Mouse (Mus musculus): ENCODE results near the gene Ccser1.
"Not testable (repeated sequence)": the region's sequence is repeated elsewhere in the genome, so short reads cannot be mapped to it uniquely, and the experiment has no call there.

Gene Ccser1

GRCm38 (mm10) chr6:61225302-61225701, 45.2 kb downstream of the Ccser1 start:
- no peak for DNase-seq

- DNase-seq: no peak
Observed at GRCm38 (mm10) chr6:61230058-61230718, 50.1 kb downstream of the Ccser1 start.

- no peak for DNase-seq
Observed at GRCm38 (mm10) chr6:61233060-61233459, 52.9 kb downstream of the Ccser1 start.

GRCm38 (mm10) chr6:61233548-61234187, 53.5 kb downstream of the Ccser1 start:
- DNase-seq: no peak

GRCm38 (mm10) chr6:61240618-61241017, 60.5 kb downstream of the Ccser1 start:
- DNase-seq: no peak

GRCm38 (mm10) chr6:61242556-61242955, 62.4 kb downstream of the Ccser1 start:
- no peak for DNase-seq

GRCm38 (mm10) chr6:61246523-61246922, 66.4 kb downstream of the Ccser1 start:
- DNase-seq: no peak

- no peak for DNase-seq
Observed at GRCm38 (mm10) chr6:61247842-61248472, 67.8 kb downstream of the Ccser1 start.

- DNase-seq: no peak
Observed at GRCm38 (mm10) chr6:61248700-61249099, 68.6 kb downstream of the Ccser1 start.

GRCm38 (mm10) chr6:61251232-61251631, 71.1 kb downstream of the Ccser1 start:
- no peak for DNase-seq

GRCm38 (mm10) chr6:61252912-61253311, 72.8 kb downstream of the Ccser1 start:
- no peak for DNase-seq

GRCm38 (mm10) chr6:61255874-61256273, 75.8 kb downstream of the Ccser1 start:
- not testable (repeated sequence) for DNase-seq

- DNase-seq: no peak
Observed at GRCm38 (mm10) chr6:61258847-61259634, 78.9 kb downstream of the Ccser1 start.

- DNase-seq: no peak
Observed at GRCm38 (mm10) chr6:61261381-61261780, 81.3 kb downstream of the Ccser1 start.

GRCm38 (mm10) chr6:61262448-61262847, 82.3 kb downstream of the Ccser1 start:
- peak; percentile 23 for DNase-seq

GRCm38 (mm10) chr6:61263291-61263690, 83.2 kb downstream of the Ccser1 start:
- DNase-seq: no peak

- DNase-seq: no peak
Observed at GRCm38 (mm10) chr6:61271033-61271432, 90.9 kb downstream of the Ccser1 start.

- no peak for DNase-seq
Observed at GRCm38 (mm10) chr6:61273430-61273829, 93.3 kb downstream of the Ccser1 start.

- DNase-seq: no peak
Observed at GRCm38 (mm10) chr6:61279506-61279905, 99.4 kb downstream of the Ccser1 start.

GRCm38 (mm10) chr6:61292927-61293326, 112.8 kb downstream of the Ccser1 start:
- no peak for DNase-seq

GRCm38 (mm10) chr6:61295535-61295934, 115.4 kb downstream of the Ccser1 start:
- no peak for DNase-seq

GRCm38 (mm10) chr6:61296188-61297037, 116.3 kb downstream of the Ccser1 start:
- no peak for DNase-seq

Measured in thymus, postnatal 14 days (tissue).